Mouse (Mus musculus): ENCODE measurements around the gene P4hb. TPM values are rescaled to one million over a fixed set of nuclear protein-coding genes. Genes with fewer than 3 reads are reported as not detected.

P4hb gene
- 100 to 1,000 TPM; 159 to 168 TPM for total RNA-seq (2023)

DNA sequence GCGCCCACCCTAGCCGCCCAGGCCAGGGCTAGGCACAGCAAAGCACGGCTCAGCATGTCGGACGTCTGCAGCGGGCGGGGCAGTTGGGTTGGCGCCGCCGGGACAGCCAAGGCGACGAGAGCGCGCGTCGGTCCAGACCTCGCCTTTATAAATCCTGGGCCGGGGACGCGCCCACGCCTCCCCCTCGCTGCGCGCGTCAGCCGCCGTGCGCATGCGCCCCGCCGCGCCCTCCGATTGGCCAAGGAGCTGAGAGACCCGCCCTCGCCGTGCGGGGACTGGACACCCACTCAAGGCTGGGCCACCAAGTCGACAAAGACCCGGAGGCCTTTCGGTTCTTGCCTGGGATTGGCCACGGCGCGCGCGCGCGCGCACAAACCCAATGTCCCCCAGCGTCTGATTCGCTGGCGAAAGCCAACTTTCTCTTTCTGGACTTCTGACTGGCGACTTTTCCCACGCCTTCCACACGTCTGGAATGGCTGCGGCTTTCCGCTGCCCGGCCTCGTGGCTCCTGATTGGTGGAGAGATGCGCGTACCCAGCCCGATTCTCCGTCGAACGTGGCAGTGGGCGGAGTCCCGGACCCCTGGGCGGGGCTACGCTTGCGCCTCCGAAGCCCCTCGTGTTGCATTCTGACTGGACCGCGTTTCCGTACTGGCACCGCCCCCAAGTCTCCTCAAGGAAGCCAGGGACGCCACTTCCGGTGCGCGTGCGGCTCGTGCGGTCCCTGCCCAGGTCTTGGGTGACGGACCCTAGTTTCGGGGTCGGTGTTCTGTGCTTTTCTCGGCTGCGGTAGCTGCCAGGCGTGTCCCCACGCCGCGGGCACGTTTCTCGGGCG is at the start of gene P4hb:
TSS of gene P4hb (minus strand) at position 502 of the 833 bp plus-strand sequence.

DNA sequence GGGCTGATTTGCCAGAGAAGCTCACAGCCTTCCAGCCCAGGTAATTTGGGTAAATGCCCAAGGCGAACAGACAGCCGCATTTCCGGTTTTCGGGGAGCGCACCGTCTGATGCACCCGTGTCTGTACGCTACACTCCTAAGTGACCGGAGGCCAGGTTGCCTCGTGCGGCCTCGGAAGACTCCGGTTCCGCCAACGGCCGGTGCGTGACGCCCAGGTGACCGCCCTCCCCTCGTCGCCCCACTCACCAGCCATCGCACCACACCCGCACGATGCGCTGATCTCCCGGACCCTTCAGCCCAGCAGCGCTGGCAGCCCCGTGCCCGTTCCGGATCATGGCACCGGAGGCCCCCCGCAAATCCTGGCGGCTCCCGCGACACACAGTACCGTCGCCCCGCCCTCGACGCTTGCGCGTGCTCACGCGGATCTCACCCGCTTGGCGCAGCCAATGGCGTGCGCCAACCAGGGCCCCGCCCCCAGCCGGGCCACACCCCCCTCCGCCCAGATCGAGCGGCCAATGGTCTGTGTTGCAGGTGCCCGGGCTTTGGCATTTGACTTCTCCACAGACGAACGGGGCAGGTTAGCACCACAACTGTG is 44.6 kb upstream of the P4hb start, which contains the start of gene Pcyt2:
TSS of gene Pcyt2 (minus strand) at position 418 of the 594 bp plus-strand sequence.

DNA sequence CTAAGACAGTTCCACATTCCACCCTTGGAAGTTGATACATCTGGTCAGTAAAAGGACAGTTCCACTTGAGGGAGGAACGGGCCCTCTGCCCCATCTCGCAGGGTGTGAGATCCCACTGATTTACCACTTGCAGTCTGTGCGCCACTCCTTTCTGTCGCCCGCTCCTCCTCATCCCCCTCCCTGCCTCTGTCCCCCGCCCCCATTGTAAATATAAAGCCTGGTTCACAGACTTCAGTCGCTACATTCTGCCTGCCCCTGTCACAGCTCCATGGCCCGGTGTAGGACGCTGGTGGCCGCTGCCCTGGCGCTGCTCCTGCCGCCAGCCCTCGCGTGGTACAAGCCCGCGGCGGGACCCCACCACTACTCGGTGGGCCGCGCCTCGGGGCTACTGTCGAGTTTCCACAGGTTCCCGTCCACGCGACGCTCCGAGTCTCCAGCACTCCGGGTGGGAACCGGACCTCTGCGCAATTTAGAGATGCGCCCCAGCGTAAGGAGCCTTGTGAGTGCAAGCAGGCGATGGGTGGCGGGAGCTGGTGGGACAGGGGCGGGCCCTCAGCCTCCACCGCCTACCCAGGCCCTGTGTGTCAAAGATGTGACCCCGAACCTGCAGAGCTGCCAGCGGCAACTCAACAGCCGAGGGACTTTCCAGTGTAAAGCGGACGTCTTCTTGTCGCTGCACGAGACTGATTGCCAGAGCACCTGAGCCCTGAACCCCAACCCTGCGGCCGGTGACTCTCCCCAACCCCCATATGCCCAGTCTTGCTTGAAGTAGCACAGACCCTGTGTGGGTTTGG is 35.4 kb upstream of the P4hb start, which contains the start of gene Npb:
TSS of gene Npb (plus strand) at position 237 of the 794 bp plus-strand sequence.

DNA sequence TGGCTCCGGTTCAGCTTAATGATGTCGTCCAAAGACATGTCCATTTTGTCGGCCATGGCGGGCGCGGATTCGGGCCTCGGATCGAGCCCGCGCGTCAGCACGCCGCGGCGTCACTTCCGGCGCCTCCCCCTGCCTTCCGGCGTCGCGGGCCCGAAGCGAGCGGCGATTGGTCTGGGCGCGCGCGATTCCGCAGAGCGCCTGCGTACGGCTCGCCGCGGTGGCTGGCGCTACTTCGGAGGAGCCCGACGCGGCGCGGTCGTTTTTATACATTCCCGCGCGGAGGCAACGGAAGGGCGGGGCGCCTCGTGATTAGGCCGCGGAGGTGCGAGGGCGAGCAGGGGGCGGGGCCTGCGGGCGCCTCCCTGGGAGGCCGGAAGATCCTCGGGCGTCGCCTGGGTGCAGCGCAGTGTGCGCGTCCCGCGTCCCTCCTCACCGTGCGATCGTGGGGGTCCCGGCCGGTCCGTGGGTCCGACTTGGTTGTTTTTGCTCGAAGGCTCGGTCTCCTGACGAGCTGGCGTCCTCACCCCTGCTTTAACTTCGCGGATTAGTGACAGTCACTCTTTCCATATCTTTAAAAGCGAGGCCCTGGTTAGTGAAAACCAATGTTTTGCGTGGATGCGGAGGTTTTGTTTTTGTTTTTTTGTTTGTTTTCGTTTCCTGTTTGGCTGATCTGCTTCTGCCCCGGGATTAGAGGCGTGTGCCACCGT is 25.4 kb upstream of the P4hb start, which contains the start of the genes Alyref and Anapc11:
TSS of gene Alyref (minus strand) at position 83 of the 707 bp plus-strand sequence.
TSS of gene Anapc11 (plus strand) at position 139 of the 707 bp plus-strand sequence.

DNA sequence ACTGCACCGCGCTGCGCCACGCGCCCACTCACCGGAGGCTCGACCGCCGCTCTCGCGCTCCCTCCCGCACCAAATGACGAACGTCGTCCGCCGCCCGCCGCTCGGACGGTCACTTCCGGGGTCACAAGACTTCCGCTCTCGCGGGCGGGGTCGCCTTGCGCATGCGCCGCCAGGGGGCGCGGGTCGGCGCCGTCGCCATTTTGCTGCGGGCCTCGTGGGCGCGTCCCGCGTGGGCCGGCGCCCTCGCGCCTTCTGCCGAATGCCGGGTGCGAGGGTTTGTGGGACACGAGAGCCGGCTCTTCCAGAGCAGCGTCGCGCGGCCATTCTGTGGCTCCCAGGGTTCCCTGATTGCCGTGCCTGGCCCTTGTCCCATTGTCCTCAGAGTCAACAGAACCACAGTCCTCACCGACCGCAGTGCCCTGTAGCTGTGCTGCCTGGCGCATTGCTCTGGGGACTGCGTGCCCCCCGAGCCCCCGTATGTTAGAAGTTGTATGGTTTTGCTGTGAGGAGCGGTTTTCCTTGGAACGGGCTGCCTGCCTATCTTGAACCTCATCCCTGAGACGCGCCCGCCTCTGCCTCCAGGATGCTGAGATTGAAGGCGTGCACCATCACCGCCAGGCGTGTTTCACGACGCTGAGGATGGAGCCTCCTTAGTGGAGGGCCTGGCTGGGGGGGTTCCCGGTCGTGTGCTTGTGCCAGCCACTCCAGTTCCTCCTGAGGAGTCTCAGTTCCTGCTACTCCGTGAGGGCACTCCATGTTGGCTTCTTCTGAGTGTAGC is 8.6 kb upstream of the P4hb start, which contains the start of gene Arhgdia:
TSS of gene Arhgdia (minus strand) at position 135 of the 778 bp plus-strand sequence.

DNA sequence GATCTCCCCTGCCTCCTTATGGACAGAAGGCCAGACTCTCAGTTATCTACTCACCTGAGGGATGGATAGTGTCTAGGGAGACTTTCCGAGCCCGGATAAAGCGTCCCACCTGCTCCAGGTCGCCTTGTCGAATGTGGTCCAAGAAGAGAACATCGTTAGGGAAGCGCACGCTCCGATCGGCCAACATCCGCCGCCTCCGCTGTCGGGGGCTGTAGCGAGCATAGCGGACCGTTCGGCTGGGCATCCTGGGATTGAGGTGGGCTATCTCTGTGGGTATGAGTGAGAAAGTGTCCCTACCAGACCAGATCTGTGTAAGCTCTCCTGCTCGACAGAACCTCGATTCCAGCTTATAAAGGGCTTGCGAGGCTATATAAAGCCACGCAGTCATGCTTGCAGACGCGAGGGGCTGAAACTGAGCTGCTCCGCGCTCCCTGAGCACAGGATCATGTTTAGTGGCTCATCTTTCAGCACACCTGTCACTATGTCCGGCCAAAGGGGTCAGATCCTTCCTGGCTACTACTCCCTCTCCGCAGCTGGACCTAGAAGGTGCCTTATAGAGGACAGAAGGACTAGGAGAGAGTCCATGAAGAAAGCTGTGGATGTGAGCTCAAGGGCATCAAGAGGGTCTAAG is 22.1 kb downstream of the P4hb start, which contains the start of gene Ppp1r27:
TSS of gene Ppp1r27 (minus strand) at position 323 of the 631 bp plus-strand sequence.

DNA sequence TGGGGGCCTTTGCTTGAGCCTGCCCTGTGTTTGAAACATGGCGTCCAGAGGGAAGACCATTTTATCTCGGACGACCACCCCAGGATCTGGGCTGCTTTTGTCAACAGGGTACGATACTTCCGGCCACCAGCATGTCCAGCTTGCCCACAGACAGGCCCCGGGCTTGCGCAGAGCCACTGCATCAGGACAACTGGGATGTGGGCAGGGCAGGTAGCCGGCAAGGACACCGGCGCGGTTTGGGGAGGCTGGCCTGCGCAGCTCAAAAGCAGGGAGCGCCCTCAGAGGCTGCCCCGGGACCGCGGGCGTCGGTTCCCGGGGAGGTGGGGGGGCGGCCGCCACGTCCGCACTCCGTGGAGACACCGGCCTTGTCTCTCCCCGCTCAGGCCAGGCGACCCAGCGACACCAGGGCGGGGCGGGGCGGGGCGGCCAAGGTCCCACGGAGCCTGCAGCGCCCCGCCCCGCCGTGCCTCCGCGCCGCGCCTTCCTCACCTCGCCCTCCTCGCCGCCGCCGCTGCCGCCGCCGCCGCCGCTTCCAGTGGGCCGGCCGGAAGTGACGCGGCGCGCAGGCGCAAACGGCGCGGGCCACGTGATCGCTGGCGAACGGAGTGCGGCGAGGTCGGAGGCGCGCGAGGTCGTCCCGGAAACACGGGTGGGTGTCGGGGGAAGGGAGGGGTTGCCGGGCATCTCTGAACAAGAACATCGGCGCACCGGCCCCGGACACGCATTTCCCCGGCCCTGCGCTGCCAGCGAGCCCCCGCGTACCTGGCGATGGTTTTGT is 23.7 kb downstream of the P4hb start, which contains the start of gene Mcrip1:
TSS of gene Mcrip1 (minus strand) at position 560 of the 778 bp plus-strand sequence.

DNA sequence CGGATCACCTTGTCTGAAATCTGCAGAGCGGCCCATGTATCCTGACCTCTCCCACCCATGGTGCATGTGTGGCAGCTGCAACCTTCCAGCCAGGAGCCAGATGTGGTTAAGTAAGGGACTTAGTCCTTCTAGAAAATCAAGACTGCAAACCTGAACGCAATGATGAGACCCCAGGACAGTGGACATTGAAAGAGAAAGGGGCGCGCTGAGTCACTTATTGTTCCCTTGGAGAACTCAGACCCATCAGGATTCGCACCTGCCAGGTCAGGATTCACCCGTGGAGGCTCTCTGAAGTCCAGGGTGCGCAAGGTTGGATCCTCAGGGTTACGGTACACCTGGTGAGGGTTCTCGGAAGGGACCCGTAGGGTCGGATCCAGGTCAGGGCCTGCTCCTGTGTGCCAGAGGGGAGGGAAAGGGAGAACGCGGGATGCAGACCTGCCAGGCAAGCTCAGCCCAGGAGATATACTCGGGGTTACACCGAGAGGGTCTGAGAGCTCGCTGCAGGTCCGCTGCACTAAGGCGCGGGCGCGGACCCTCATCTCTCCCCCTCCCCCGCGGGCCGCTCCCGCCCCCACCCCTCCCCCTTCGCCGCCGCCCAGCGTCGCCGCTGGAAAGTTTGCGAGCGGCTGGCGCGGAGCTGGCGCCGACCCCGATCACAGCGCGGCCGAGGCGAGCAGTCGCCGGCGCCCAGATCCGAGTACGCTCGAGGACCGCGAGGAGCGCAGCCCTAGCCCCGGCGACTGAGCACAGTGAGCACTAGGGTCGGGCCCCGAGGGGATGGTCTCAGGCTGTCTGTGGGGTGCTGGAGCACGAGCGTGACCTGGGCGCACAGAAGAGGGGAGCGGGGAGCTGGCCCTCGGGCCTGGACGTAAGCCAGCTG is 42.7 kb downstream of the P4hb start, which contains the start of gene Gcgr:
TSS of gene Gcgr (plus strand) at position 615 of the 880 bp plus-strand sequence.

Other genes with a start within 250 kb of the P4hb start
- gene Actg1, start 224.7 kb downstream of the P4hb start, total RNA-seq (2023), result 1,000 to 10,000 TPM; 1,363 to 1,496 TPM
- under 1 TPM in 1 of 2 experiments, not detected in 1; 0.99 TPM for gene Fscn2, start 211.7 kb downstream of the P4hb start, total RNA-seq (2023)
- 10 to 100 TPM; 24.9 to 26.5 TPM for gene Faap100, start 194.5 kb downstream of the P4hb start, total RNA-seq (2023)
- gene Nploc4, start 135.5 kb downstream of the P4hb start, total RNA-seq (2023), result 10 to 100 TPM; 61.3 to 61.5 TPM
- gene Tspan10, start 130.6 kb downstream of the P4hb start, total RNA-seq (2023), result 10 to 100 TPM; 10.1 to 87.3 TPM
- under 1 TPM in 1 of 2 experiments, not detected in 1; 0.55 TPM for gene Pde6g, start 119.8 kb downstream of the P4hb start, total RNA-seq (2023)
- 1 to 10 TPM; 6.0 TPM for gene Oxld1, start 115.2 kb downstream of the P4hb start, total RNA-seq (2023)
- gene Ccdc137, start 115.1 kb downstream of the P4hb start, total RNA-seq (2023), result 10 to 100 TPM; 33.7 to 40.9 TPM
- gene Arl16, start 105.6 kb downstream of the P4hb start, total RNA-seq (2023), result 10 to 100 TPM; 14.0 to 17.5 TPM
- 10 to 100 TPM; 39.9 to 42.8 TPM for gene Mrpl12, start 88.6 kb downstream of the P4hb start, total RNA-seq (2023)
- 10 to 100 TPM; 11.3 to 13.5 TPM for gene Slc25a10, start 81.4 kb downstream of the P4hb start, total RNA-seq (2023)
- not detected for gene Gcgr, start 42.6 kb downstream of the P4hb start, total RNA-seq (2023)
- gene Mcrip1, start 23.5 kb downstream of the P4hb start, total RNA-seq (2023), result 10 to 100 TPM; 41.4 to 41.6 TPM
- not detected for gene Ppp1r27, start 22.1 kb downstream of the P4hb start, total RNA-seq (2023)
- 100 to 1,000 TPM; 410 to 436 TPM for gene Arhgdia, start 8.4 kb upstream of the P4hb start, total RNA-seq (2023)
- 100 to 1,000 TPM; 112 to 138 TPM for gene Alyref, start 25.1 kb upstream of the P4hb start, total RNA-seq (2023)
- gene Anapc11, start 25.2 kb upstream of the P4hb start, total RNA-seq (2023), result 10 to 100 TPM; 80.1 to 83.9 TPM
- 1 to 10 TPM; 2.4 to 4.5 TPM for gene Npb, start 35.2 kb upstream of the P4hb start, total RNA-seq (2023)
- 100 to 1,000 TPM; 131 to 143 TPM for gene Pcyt2, start 44.7 kb upstream of the P4hb start, total RNA-seq (2023)
- 100 to 1,000 TPM; 132 to 138 TPM for gene Sirt7, start 52.0 kb upstream of the P4hb start, total RNA-seq (2023)
- 10 to 100 TPM; 26.8 to 34.7 TPM for gene Mafg, start 60.3 kb upstream of the P4hb start, total RNA-seq (2023)
- 1 to 10 TPM; 1.8 to 2.8 TPM for gene Pycr1, start 70.5 kb upstream of the P4hb start, total RNA-seq (2023)
- not detected for gene Myadml2, start 74.9 kb upstream of the P4hb start, total RNA-seq (2023)
- gene Notum, start 87.9 kb upstream of the P4hb start, total RNA-seq (2023), result not detected
- 100 to 1,000 TPM; 100 to 106 TPM for gene Aspscr1, start 99.7 kb upstream of the P4hb start, total RNA-seq (2023)
- gene Cenpx, start 140.5 kb upstream of the P4hb start, total RNA-seq (2023), result 10 to 100 TPM; 32.7 to 35.1 TPM
- gene Lrrc45, start 140.7 kb upstream of the P4hb start, total RNA-seq (2023), result 10 to 100 TPM; 32.4 to 37.7 TPM
- 1 to 10 TPM in 1 of 2 experiments, not detected in 1; 1.4 TPM for gene Rac3, start 148.2 kb upstream of the P4hb start, total RNA-seq (2023)
- gene Dcxr, start 154.0 kb upstream of the P4hb start, total RNA-seq (2023), result under 1 TPM in 1 of 2 experiments, not detected in 1; 0.89 TPM
- not detected for gene Cbr2, start 158.9 kb upstream of the P4hb start, total RNA-seq (2023)
- gene Hmga1b, start 189.5 kb upstream of the P4hb start, total RNA-seq (2023), result 10 to 100 TPM; 25.4 to 31.0 TPM
- gene Rfng, start 211.0 kb upstream of the P4hb start, total RNA-seq (2023), result 10 to 100 TPM; 16.4 to 16.7 TPM
- gene Gps1, start 211.0 kb upstream of the P4hb start, total RNA-seq (2023), result 10 to 100 TPM; 73.1 to 93.6 TPM
- 10 to 100 TPM; 53.5 to 62.9 TPM for gene Dus1l, start 223.2 kb upstream of the P4hb start, total RNA-seq (2023)